Mouse (Mus musculus): ENCODE data around the gene Xndc1. TPM values are rescaled to one million over a fixed set of nuclear protein-coding genes. Genes with fewer than 3 reads are reported as not detected.
"Not testable (repeated sequence)": the region's sequence is repeated elsewhere in the genome, so short reads cannot be mapped to it uniquely, and the experiment has no call there.

Gene Xndc1
- polyA plus RNA-seq, 1 experiment from 2014 or later = 41.2 TPM

DNA sequence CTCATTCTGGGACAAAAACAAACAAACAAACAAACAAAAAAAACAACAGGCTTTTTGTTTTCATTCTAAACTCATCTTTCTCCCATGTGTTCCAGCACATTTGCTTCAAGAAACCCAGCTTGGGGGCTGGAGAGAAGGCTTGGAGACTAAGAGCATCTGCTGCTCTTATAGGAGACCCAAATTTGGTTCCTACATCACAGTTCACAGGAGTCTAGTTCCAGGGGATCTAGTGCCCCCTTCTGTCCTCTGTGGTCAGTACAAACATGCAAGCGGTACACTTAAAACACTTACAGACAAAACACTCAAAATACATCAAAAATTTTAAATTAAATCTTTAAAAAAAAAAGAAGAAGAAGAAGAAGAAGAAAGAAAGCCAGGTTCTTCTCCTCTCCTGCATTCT lies 30.4 kb upstream of the Xndc1 start:
- Histone ChIP-seq H3K4me1 (replicated peaks; ENCODE audit: control insufficient read depth, insufficient read depth, low read length) (no peaks in the 10 kb centered on the region), H3K27me3 (replicated peaks; ENCODE audit: control insufficient read depth, insufficient read depth, low read length) (no peaks in the 10 kb centered on the region), H3K27ac (ENCODE audit: low read length) (no peak overlapping the region), H3K4me2 (ENCODE audit: low read length) (no peak overlapping the region), H3K9me3 (ENCODE audit: control insufficient read depth, low read length) (no peaks in the 10 kb centered on the region), H3K36me3 (ENCODE audit: control insufficient read depth, insufficient read depth) (peaks cover 46% of the 10 kb centered on the region), H3K9ac (replicated peaks; ENCODE audit: low read depth, low read length) (no peak overlapping the region), H3K4me3 (replicated peaks; ENCODE audit: low read length) (no peak overlapping the region)
- ATAC-seq = no peak
- WGBS = 97% methylated on average over 1 of the region's 1 CpGs

- Histone ChIP-seq H3K4me2 (ENCODE audit: low read length) (no peak overlapping the region), H3K36me3 (ENCODE audit: control insufficient read depth, insufficient read depth) (peaks cover 43% of the 10 kb centered on the region), H3K4me1 (replicated peaks; ENCODE audit: control insufficient read depth, insufficient read depth, low read length) (no peaks in the 10 kb centered on the region), H3K9ac (replicated peaks; ENCODE audit: low read depth, low read length) (no peak overlapping the region), H3K27ac (ENCODE audit: low read length) (no peak overlapping the region), H3K27me3 (replicated peaks; ENCODE audit: control insufficient read depth, insufficient read depth, low read length) (no peaks in the 10 kb centered on the region), H3K9me3 (ENCODE audit: control insufficient read depth, low read length) (no peaks in the 10 kb centered on the region), H3K4me3 (replicated peaks; ENCODE audit: low read length) (no peak overlapping the region)
- WGBS = 87% methylated on average over 2 of the region's 2 CpGs
- no peak for ATAC-seq
Measured at GRCm38 (mm10) chr7:102035534-102035933, 29.8 kb upstream of the Xndc1 start.

DNA sequence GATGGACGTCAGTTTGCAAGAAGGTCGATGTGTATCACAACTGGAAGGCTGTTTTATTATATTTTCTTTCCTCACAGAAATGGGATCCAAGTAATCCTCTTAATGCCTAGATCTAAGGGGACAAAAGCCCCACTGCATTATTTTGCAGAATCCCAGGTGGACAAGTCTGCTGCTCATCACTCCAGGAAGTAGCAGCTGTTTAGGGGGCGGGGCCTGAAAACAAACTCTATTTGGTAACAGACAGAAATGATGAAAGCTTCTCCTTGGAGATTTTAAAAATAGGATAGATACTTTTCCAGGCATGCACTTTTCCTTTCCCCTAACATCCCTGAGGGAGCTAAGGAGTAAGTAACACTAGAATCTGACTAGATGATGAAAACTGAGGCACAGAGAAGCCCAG lies 28.0 kb upstream of the Xndc1 start:
- H3K4me1 ChIP-seq (replicated peaks; ENCODE audit: control insufficient read depth, insufficient read depth, low read length) = no peaks in the 10 kb centered on the region
- no peaks in the 10 kb centered on the region for H3K27me3 ChIP-seq (replicated peaks; ENCODE audit: control insufficient read depth, insufficient read depth, low read length)
- H3K9ac ChIP-seq (replicated peaks; ENCODE audit: low read depth, low read length) = no peak overlapping the region
- WGBS = 97% methylated on average over 3 of the region's 3 CpGs
- H3K27ac ChIP-seq (ENCODE audit: low read length) = no peak overlapping the region
- H3K4me3 ChIP-seq (replicated peaks; ENCODE audit: low read length) = no peak overlapping the region
- ATAC-seq = no peak
- peaks cover 35% of the 10 kb centered on the region for H3K36me3 ChIP-seq (ENCODE audit: control insufficient read depth, insufficient read depth)
- no peak overlapping the region for H3K4me2 ChIP-seq (ENCODE audit: low read length)
- H3K9me3 ChIP-seq (ENCODE audit: control insufficient read depth, low read length) = no peaks in the 10 kb centered on the region

GRCm38 (mm10) chr7:102042314-102042713 lies 23.0 kb upstream of the Xndc1 start:
- no peak overlapping the region for H3K9ac ChIP-seq (replicated peaks; ENCODE audit: low read depth, low read length)
- ATAC-seq = no peak
- H3K9me3 ChIP-seq (ENCODE audit: control insufficient read depth, low read length) = no peaks in the 10 kb centered on the region
- H3K4me3 ChIP-seq (replicated peaks; ENCODE audit: low read length) = no peak overlapping the region
- H3K36me3 ChIP-seq (ENCODE audit: control insufficient read depth, insufficient read depth) = peaks cover 16% of the 10 kb centered on the region
- no peak overlapping the region for H3K4me2 ChIP-seq (ENCODE audit: low read length)
- H3K4me1 ChIP-seq (replicated peaks; ENCODE audit: control insufficient read depth, insufficient read depth, low read length) = no peaks in the 10 kb centered on the region
- H3K27me3 ChIP-seq (replicated peaks; ENCODE audit: control insufficient read depth, insufficient read depth, low read length) = no peaks in the 10 kb centered on the region
- WGBS = 90% methylated on average over 2 of the region's 2 CpGs
- H3K27ac ChIP-seq (ENCODE audit: low read length) = no peak overlapping the region

DNA sequence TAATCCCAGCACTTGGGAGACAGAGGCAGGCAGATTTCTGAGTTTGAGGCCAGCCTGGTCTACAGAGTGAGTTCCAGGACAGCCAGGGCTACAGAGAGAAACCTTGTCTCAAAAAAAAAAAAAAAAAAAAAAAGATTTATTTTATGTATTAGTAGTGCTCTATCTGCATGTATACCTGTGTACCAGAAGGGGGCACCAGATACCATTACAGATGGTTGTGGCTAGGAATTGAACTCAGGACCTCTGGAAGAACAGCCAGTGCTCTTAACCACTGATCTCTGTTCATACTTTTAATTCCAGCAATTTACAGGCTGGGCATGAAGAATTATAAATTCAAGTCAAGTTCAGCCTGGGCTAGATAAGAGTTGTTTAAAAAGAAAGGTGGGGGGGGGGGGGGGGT lies 16.8 kb upstream of the Xndc1 start:
- not testable (repeated sequence) for H3K4me3 ChIP-seq (replicated peaks; ENCODE audit: low read length); H3K27me3 ChIP-seq (replicated peaks; ENCODE audit: control insufficient read depth, insufficient read depth, low read length); ATAC-seq; H3K9ac ChIP-seq (replicated peaks; ENCODE audit: low read depth, low read length); H3K27ac ChIP-seq (ENCODE audit: low read length); H3K4me2 ChIP-seq (ENCODE audit: low read length); H3K4me1 ChIP-seq (replicated peaks; ENCODE audit: control insufficient read depth, insufficient read depth, low read length); H3K9me3 ChIP-seq (ENCODE audit: control insufficient read depth, low read length); H3K36me3 ChIP-seq (ENCODE audit: control insufficient read depth, insufficient read depth)

GRCm38 (mm10) chr7:102061353-102061752 lies 4.0 kb upstream of the Xndc1 start:
- Histone ChIP-seq H3K27me3 (replicated peaks; ENCODE audit: control insufficient read depth, insufficient read depth, low read length) (no peaks in the 10 kb centered on the region), H3K4me3 (replicated peaks; ENCODE audit: low read length) (no peak overlapping the region), H3K4me2 (ENCODE audit: low read length) (no peak overlapping the region), H3K4me1 (replicated peaks; ENCODE audit: control insufficient read depth, insufficient read depth, low read length) (peaks cover 25% of the 10 kb centered on the region), H3K27ac (ENCODE audit: low read length) (no peak overlapping the region), H3K36me3 (ENCODE audit: control insufficient read depth, insufficient read depth) (peaks cover 9% of the 10 kb centered on the region), H3K9me3 (ENCODE audit: control insufficient read depth, low read length) (no peaks in the 10 kb centered on the region), H3K9ac (replicated peaks; ENCODE audit: low read depth, low read length) (no peak overlapping the region)
- 95% methylated on average over 3 of the region's 3 CpGs for WGBS
- ATAC-seq = no peak

DNA sequence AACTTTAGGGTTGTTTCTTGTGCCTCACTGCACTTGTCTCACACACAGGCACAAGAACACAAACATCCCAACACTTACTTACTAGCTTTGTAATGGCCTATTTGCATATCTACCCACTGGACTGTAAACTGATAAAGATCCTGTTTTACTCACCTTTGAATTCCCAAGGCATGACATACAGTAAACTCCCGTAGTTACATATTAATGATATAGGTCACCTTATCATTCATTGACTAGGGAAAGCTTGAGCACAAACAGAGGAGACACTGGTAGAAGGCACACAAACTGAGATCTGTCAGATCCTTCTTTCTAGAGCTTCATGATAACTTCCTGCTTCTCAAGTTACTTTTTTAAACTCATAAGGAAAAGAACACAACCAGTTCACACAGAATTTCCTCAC lies 3.1 kb upstream of the Xndc1 start:
- H3K27me3 ChIP-seq (replicated peaks; ENCODE audit: control insufficient read depth, insufficient read depth, low read length) = no peaks in the 10 kb centered on the region
- H3K4me3 ChIP-seq (replicated peaks; ENCODE audit: low read length) = no peak overlapping the region
- H3K36me3 ChIP-seq (ENCODE audit: control insufficient read depth, insufficient read depth) = peaks cover 6% of the 10 kb centered on the region
- WGBS = 78% methylated on average over 1 of the region's 1 CpGs
- ATAC-seq = no peak
- H3K4me2 ChIP-seq (ENCODE audit: low read length) = no peak overlapping the region
- no peak overlapping the region for H3K27ac ChIP-seq (ENCODE audit: low read length)
- H3K4me1 ChIP-seq (replicated peaks; ENCODE audit: control insufficient read depth, insufficient read depth, low read length) = peaks cover 29% of the 10 kb centered on the region
- H3K9ac ChIP-seq (replicated peaks; ENCODE audit: low read depth, low read length) = no peak overlapping the region
- no peaks in the 10 kb centered on the region for H3K9me3 ChIP-seq (ENCODE audit: control insufficient read depth, low read length)

DNA sequence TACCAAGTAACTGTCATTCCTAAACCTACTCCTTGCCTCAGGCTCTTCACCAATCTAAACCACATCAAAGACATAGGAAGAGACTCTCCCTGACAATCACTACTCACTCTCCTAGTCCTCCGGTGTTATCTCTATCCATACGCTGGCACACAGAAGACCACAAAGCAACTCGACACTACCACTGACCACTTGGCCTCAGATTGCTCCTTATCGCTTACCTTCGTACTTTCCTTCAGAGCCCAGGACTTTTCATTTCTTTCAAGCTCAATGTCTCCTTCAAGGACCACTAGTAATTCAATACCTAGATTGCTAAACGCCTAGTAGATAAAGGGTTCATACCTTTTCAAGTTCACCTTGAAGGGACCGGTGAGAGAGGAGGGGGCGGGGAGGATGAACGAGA lies 1.4 kb upstream of the Xndc1 start:
- no peak overlapping the region for H3K9ac ChIP-seq (replicated peaks; ENCODE audit: low read depth, low read length)
- ATAC-seq = no peak
- 92% methylated on average over 9 of the region's 9 CpGs for WGBS

GRCm38 (mm10) chr7:102064655-102065045 lies 661 bp upstream of the Xndc1 start:
- WGBS = under 1% methylated on average over 9 of the region's 9 CpGs
- ATAC-seq = peak; percentile 31
- Histone ChIP-seq H3K27ac (ENCODE audit: low read length) (peak overlapping the region; percentile 80), H3K27me3 (replicated peaks; ENCODE audit: control insufficient read depth, insufficient read depth, low read length) (no peaks in the 10 kb centered on the region), H3K4me3 (replicated peaks; ENCODE audit: low read length) (peak overlapping the region; percentile 82), H3K36me3 (ENCODE audit: control insufficient read depth, insufficient read depth) (no peaks in the 10 kb centered on the region), H3K4me2 (ENCODE audit: low read length) (peak overlapping the region; percentile 81), H3K4me1 (replicated peaks; ENCODE audit: control insufficient read depth, insufficient read depth, low read length) (peaks cover 29% of the 10 kb centered on the region), H3K9me3 (ENCODE audit: control insufficient read depth, low read length) (no peaks in the 10 kb centered on the region), H3K9ac (replicated peaks; ENCODE audit: low read depth, low read length) (peak overlapping the region; percentile 78)

More for the DNA sequence above, 1.4 kb upstream of the Xndc1 start:
- Histone ChIP-seq H3K4me1 (replicated peaks; ENCODE audit: control insufficient read depth, insufficient read depth, low read length) (peaks cover 29% of the 10 kb centered on the region), H3K27ac (ENCODE audit: low read length) (no peak overlapping the region), H3K9me3 (ENCODE audit: control insufficient read depth, low read length) (no peaks in the 10 kb centered on the region), H3K36me3 (ENCODE audit: control insufficient read depth, insufficient read depth) (peaks cover 4% of the 10 kb centered on the region), H3K4me3 (replicated peaks; ENCODE audit: low read length) (peak overlapping the region; percentile 82), H3K4me2 (ENCODE audit: low read length) (peak overlapping the region; percentile 81), H3K27me3 (replicated peaks; ENCODE audit: control insufficient read depth, insufficient read depth, low read length) (no peaks in the 10 kb centered on the region)

GRCm38 (mm10) chr7:102066363-102066762 lies 1.1 kb downstream of the Xndc1 start:
- H3K4me2 ChIP-seq (ENCODE audit: low read length) = peak overlapping the region; percentile 66
- peaks cover 2% of the 10 kb centered on the region; the same call in 1 of the 2 replicates for H3K36me3 ChIP-seq (ENCODE audit: control insufficient read depth, insufficient read depth)
- H3K27ac ChIP-seq (ENCODE audit: low read length) = no peak overlapping the region
- peak overlapping the region; percentile 78 for H3K9ac ChIP-seq (replicated peaks; ENCODE audit: low read depth, low read length)
- peak overlapping the region; percentile 82 for H3K4me3 ChIP-seq (replicated peaks; ENCODE audit: low read length)
- ATAC-seq = no peak
- H3K4me1 ChIP-seq (replicated peaks; ENCODE audit: control insufficient read depth, insufficient read depth, low read length) = peaks cover 28% of the 10 kb centered on the region
- 74% methylated on average over 6 of the region's 6 CpGs for WGBS
- H3K27me3 ChIP-seq (replicated peaks; ENCODE audit: control insufficient read depth, insufficient read depth, low read length) = no peaks in the 10 kb centered on the region
- no peaks in the 10 kb centered on the region for H3K9me3 ChIP-seq (ENCODE audit: control insufficient read depth, low read length)

Measured in forebrain, embryonic 16.5 days (tissue).